Mouse (Mus musculus) intestine, postnatal 0 days (tissue): ENCODE measurements around the gene Isyna1. TPM values are rescaled to one million over a fixed set of nuclear protein-coding genes. Genes with fewer than 3 reads are reported as not detected.

Experiments
- ATAC-seq: fragments of 200-750 bp; cut with Nextera tagmentation; 2 replicates; pipeline ENCODE4 v1.8.0; 2017; ENCODE audit warnings: mild to moderate bottlenecking, moderate TSS enrichment, moderate library complexity
- H3K27ac ChIP-seq: fragments of 300-500 bp; sonication (generic); 2 replicates; pipeline ENCODE4 v1.5.1; 2014; ENCODE audit warnings: mild to moderate bottlenecking, low read depth, low read length, moderate library complexity
- H3K27me3 ChIP-seq: fragments of 300-500 bp; sonication (generic); replicated peaks from 2 replicates; pipeline ENCODE4 v1.6.1; 2014; ENCODE audit warnings: low read length, mixed read lengths; ENCODE audit not compliant: control insufficient read depth, insufficient read depth
- H3K36me3 ChIP-seq: fragments of 300-500 bp; sonication (generic); 2 replicates; pipeline ENCODE4 v1.6.1; 2014; ENCODE audit warnings: mild to moderate bottlenecking, moderate library complexity; ENCODE audit not compliant: control insufficient read depth, insufficient read depth
- H3K4me1 ChIP-seq: fragments of 300-500 bp; sonication (generic); replicated peaks from 2 replicates; pipeline ENCODE4 v1.6.1; 2014; ENCODE audit warnings: antibody characterized with exemption, low read length, mixed read lengths; ENCODE audit not compliant: control insufficient read depth, insufficient read depth
- H3K4me2 ChIP-seq: fragments of 300-500 bp; sonication (generic); replicated peaks from 2 replicates; pipeline ENCODE4 v1.6.1; 2014; ENCODE audit warnings: low read depth, mild to moderate bottlenecking, moderate library complexity
- H3K4me3 ChIP-seq: fragments of 300-500 bp; sonication (generic); 2 replicates; pipeline ENCODE4 v1.5.1; 2014; ENCODE audit warnings: low read depth, low read length
- H3K9ac ChIP-seq: fragments of 300-500 bp; sonication (generic); 2 replicates; pipeline ENCODE4 v1.6.1; 2014; ENCODE audit warnings: mild to moderate bottlenecking, low read depth, low read length
- H3K9me3 ChIP-seq: fragments of 300-500 bp; sonication (generic); 2 replicates; pipeline ENCODE4 v1.6.1; 2016; ENCODE audit warnings: mixed run types; ENCODE audit not compliant: control insufficient read depth
- CTCF ChIP-seq: sonication (generic); IDR thresholded peaks from 2 replicates; pipeline ENCODE4 v1.5.1; 2016; ENCODE audit warnings: low read depth, mild to moderate bottlenecking, control low read depth, antibody characterized with exemption, moderate library complexity
- WGBS: fragments of 180-500 bp; shearing (Covaris S2); extraction: QIAGEN DNeasy Blood & Tissue Kit; methylation state at CpG from one replicate; pipeline ENCODE4 v1.1.7; 2014; 5-methylcytosine and 5-hydroxymethylcytosine counted together
- polyA plus RNA-seq: library from polyadenylated mRNA; unstranded; fragments of >200 nt; fragmentation: Nextera tagmentation; extraction: Ambion mirVana; gene quantifications from 2 replicates; pipeline ENCODE4 v1.2.1, GENCODE M21; 2015

Isyna1 gene
- polyA plus RNA-seq, 1 experiment from 2014 or later = 21.0 TPM

DNA sequence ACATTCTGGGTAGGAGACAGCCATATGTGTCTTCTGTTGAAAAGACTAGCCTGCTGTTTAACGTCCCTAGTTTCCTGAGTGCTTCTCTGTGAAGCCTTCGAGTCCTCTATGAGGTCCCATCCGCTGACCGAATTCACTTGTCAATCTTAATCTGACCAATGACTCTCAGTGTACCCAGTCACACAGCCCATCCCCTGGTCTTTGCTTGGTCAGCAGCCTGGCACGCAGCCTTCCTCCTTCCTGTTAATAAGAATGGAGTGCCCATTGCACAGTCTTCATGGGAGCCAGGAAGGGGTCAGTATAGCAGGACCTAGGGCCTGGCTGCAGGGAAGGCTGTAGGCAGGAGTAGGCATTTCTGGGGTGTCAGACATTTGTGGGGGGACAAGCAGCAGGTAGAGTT lies 20.3 kb downstream of the Isyna1 start:
- Histone ChIP-seq H3K4me2 (no peak overlapping the region), H3K4me1 (0 out of 2 replicates have a peak, but pooled peaks cover 3% of the 10 kb centered on the region), H3K4me3 (no peak overlapping the region), H3K27me3 (no peaks in the 10 kb centered on the region), H3K9me3 (no peaks in the 10 kb centered on the region), H3K27ac (no peak overlapping the region), H3K36me3 (no peaks in the 10 kb centered on the region), H3K9ac (no peak overlapping the region)
- WGBS = 69% methylated on average over 5 of the region's 5 CpGs
- no peak for ATAC-seq
- TF ChIP-seq CTCF = no peak

DNA sequence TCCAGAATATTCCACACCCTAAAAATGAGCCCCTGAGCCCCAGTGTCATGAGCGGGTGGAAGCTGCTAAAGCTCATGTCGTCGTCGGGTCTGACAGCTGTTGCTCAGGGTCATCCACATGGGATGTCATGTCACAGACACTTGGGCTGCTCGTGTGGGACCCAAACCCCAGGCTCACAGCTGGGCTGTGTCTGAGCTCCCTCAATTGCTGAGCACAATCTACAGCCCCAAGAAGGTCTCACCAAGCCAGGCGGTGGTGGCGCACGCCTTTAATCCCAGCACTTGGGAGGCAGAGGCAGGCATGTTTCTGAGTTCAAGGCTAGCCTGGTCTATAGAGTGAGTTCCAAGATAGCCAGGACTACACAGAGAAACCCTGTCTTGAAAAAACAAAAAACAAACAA lies 21.1 kb downstream of the Isyna1 start:
- no peak for TF ChIP-seq CTCF
- no peak overlapping the region for H3K4me3 ChIP-seq
- H3K4me1 ChIP-seq = 0 out of 2 replicates have a peak, but pooled peaks cover 3% of the 10 kb centered on the region
- H3K9ac ChIP-seq = no peak overlapping the region
- H3K36me3 ChIP-seq = no peaks in the 10 kb centered on the region
- H3K27me3 ChIP-seq = no peaks in the 10 kb centered on the region
- WGBS = 79% methylated on average over 8 of the region's 8 CpGs
- H3K4me2 ChIP-seq = no peak overlapping the region
- H3K27ac ChIP-seq = no peak overlapping the region
- ATAC-seq = no peak
- H3K9me3 ChIP-seq = no peaks in the 10 kb centered on the region

DNA sequence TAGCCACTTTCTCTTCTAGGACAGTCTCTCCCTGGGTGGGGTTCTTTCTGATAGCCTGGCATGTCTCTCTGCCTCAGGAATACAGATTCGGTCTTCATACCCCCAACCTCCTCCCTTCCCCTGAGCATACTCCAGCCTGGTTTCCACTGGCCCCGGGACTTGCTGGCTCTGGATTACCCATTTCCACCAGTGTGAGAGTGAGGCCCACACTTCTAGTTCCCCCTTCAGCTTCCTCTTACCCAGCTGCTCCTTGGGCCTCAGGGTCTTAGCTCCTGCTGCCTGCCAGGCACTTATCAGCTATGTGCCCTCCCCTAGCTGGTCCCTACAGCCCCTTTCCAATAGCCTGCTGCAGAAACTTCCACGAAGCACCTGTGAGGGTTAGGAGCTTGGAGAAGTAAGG lies 21.7 kb downstream of the Isyna1 start, which contains the start of gene Lrrc25:
Lrrc25 (plus strand) TSS at position 262 of the 400 bp plus-strand sequence.
- no peaks in the 10 kb centered on the region for H3K27me3 ChIP-seq
- no peak within 1 kb of the TSS for H3K27ac ChIP-seq
- H3K4me3 ChIP-seq = no peak within 1 kb of the TSS
- no peak within 1 kb of the TSS for H3K9ac ChIP-seq
- H3K4me2 ChIP-seq = 0 out of 2 replicates have a peak within 1 kb of the TSS, but pooled peaks have one; percentile 4
- H3K4me1 ChIP-seq = no peaks in the 10 kb centered on the region
- 78% methylated on average over 3 of the region's 3 CpGs for WGBS
- no peaks in the 10 kb centered on the region for H3K9me3 ChIP-seq
- H3K36me3 ChIP-seq = no peaks in the 10 kb centered on the region
- ATAC-seq = no peak
- no peak for TF ChIP-seq CTCF

DNA sequence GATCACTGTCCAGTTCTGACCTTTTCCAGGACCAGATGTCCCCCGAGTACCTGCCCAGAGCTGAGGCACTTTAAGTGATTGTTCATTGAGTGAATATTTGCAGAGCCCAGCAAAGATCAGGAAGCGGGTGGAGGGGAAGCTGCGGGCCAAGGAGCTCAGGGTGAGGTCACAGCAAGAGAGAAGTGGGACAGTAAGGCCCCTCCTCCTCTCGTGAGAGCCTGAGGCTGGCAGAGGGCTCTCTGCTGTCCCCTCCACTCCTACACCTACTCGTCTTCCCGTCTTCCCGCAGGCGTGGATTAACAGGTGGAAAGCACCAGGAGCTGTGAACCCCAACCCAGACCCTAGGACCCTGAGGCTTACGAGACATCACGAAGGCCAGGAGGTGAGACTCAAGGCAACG lies 22.5 kb downstream of the Isyna1 start:
- Histone ChIP-seq H3K4me3 (no peak overlapping the region), H3K36me3 (no peaks in the 10 kb centered on the region), H3K4me2 (0 out of 2 replicates have a peak overlapping the region, but pooled peaks have one; percentile 4), H3K27me3 (no peaks in the 10 kb centered on the region), H3K9me3 (no peaks in the 10 kb centered on the region), H3K27ac (no peak overlapping the region), H3K9ac (no peak overlapping the region), H3K4me1 (no peaks in the 10 kb centered on the region)
- ATAC-seq = no peak
- TF ChIP-seq CTCF = no peak
- WGBS = 61% methylated on average over 11 of the region's 11 CpGs

DNA sequence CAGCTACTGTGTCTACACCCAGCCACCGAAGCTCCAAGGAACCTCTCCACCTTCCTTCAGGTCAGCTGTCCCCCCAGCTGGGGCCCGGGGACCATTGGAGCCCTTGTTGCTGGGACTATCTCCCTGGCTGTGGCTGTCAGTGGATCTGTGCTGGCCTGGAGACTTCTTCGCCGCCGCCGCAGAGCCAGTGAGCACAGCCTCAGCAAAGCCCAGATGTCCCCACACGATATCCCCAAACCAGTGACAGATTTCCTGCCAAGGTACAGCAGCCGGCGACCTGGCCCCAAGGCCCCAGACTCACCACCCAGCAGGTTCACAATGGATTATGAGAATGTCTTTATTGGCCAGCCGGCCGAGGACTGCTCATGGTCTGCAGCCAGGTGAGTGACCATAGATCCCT lies 23.8 kb downstream of the Isyna1 start:
- TF ChIP-seq CTCF = no peak
- WGBS = 82% methylated on average over 11 of the region's 11 CpGs
- no peak for ATAC-seq
- no peaks in the 10 kb centered on the region for H3K27me3 ChIP-seq
- no peaks in the 10 kb centered on the region for H3K36me3 ChIP-seq
- H3K4me3 ChIP-seq = no peak overlapping the region
- no peaks in the 10 kb centered on the region for H3K4me1 ChIP-seq
- H3K27ac ChIP-seq = no peak overlapping the region
- no peak overlapping the region for H3K9ac ChIP-seq
- no peaks in the 10 kb centered on the region for H3K9me3 ChIP-seq
- no peak overlapping the region; the same call in 1 of the 2 replicates for H3K4me2 ChIP-seq

DNA sequence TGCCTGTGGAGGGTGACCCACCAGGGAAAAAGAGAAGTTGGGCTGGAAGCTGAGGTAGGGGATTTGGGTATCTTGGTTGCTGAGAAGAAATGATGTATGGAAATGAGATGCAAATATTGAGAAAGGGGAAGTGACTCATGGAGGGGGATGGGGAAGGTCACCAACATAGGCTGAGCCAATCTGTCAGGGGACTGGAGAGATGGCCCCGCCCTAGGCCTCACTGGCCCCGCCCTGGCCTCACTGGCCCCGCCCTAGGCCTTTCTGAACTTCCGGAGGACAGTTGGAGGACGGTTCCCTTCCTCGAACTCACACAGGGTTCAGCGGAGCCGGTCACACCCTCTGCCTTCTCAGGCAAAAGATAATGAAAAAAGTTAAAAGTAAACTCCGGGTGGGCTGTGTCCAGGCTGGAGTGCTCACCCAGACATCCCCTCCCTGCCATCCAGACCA lies 24.7 kb downstream of the Isyna1 start:
- 24% methylated on average over 9 of the region's 9 CpGs for WGBS
- TF ChIP-seq CTCF = no peak
- H3K4me2 ChIP-seq = no peak overlapping the region; the same call in 1 of the 2 replicates
- H3K4me1 ChIP-seq = no peaks in the 10 kb centered on the region
- H3K27ac ChIP-seq = no peak overlapping the region
- no peak overlapping the region for H3K9ac ChIP-seq
- H3K9me3 ChIP-seq = no peaks in the 10 kb centered on the region
- peak; percentile 77 for ATAC-seq
- H3K27me3 ChIP-seq = no peaks in the 10 kb centered on the region
- H3K4me3 ChIP-seq = no peak overlapping the region
- no peaks in the 10 kb centered on the region for H3K36me3 ChIP-seq

DNA sequence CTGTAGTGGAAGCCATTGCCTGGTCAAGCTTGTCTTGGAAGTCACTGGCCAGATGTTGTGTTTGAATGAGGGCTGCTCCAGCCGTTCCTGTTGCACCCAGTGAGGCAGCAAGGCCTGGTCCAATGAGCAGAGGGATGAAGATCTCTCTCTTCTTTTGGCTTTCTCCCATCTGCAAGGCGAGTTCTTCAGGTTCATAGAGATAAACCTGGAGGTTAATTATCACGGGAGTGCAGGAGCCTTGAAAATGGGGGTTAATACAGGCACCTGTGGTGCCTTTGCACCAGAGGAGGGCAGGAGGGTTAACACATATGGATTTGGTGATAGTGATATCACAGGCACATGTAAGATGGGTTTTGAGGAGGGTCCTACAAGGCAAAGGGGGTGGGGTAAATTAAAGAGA lies 28.0 kb downstream of the Isyna1 start:
- WGBS = 41% methylated on average over 3 of the region's 3 CpGs
- Histone ChIP-seq H3K9ac (no peak overlapping the region), H3K36me3 (no peaks in the 10 kb centered on the region), H3K27me3 (no peaks in the 10 kb centered on the region), H3K27ac (no peak overlapping the region), H3K9me3 (no peaks in the 10 kb centered on the region), H3K4me1 (no peaks in the 10 kb centered on the region), H3K4me2 (no peak overlapping the region), H3K4me3 (no peak overlapping the region)
- ATAC-seq = no peak
- TF ChIP-seq CTCF = no peak
